Mouse (Mus musculus) liver, adult 10 weeks (tissue): ENCODE results near the gene Sox2. TPM values are rescaled to one million over a fixed set of nuclear protein-coding genes. Genes with fewer than 3 reads are reported as not detected.

Experiments
- polyA plus RNA-seq: library from polyadenylated mRNA; stranded (reverse); fragments of 350-450 nt; fragmentation: Illumina TruSeq; extraction: RNeasy Lipid Tissue Mini Kit (QIAGEN cat#74804); gene quantifications from one replicate; pipeline ENCODE4 v1.2.3, GENCODE M21; 2014; ENCODE audit warnings: low read depth, low replicate concordance

Gene Sox2
- not detected for polyA plus RNA-seq

GRCm38 (mm10) chr3:34649726-34650620 is at the start of gene Sox2:
TSS of gene Sox2 (plus strand) at chr3:34650405.

